Mouse (Mus musculus) MEL-GATA-1-ER (cell line): ENCODE data around the gene Safb.
"Not testable (repeated sequence)": the region's sequence is repeated elsewhere in the genome, so short reads cannot be mapped to it uniquely, and the experiment has no call there.

ENCODE experiments used
- DNase-seq: peaks from one replicate; pipeline ENCODE4 v3.0.0-alpha.2; 2012; ENCODE audit warnings: low read depth; ENCODE audit errors: extremely low read depth

The Safb gene

GRCm38 (mm10) chr17:56609452-56610171, 25.0 kb downstream of the Safb start, which contains the start of gene 2410015M20Rik:
TSS of gene 2410015M20Rik (minus strand) at chr17:56609771.
- DNase-seq: peak; percentile 97

- DNase-seq: no peak
Observed at GRCm38 (mm10) chr17:56611323-56611722, 26.7 kb downstream of the Safb start.

DNA sequence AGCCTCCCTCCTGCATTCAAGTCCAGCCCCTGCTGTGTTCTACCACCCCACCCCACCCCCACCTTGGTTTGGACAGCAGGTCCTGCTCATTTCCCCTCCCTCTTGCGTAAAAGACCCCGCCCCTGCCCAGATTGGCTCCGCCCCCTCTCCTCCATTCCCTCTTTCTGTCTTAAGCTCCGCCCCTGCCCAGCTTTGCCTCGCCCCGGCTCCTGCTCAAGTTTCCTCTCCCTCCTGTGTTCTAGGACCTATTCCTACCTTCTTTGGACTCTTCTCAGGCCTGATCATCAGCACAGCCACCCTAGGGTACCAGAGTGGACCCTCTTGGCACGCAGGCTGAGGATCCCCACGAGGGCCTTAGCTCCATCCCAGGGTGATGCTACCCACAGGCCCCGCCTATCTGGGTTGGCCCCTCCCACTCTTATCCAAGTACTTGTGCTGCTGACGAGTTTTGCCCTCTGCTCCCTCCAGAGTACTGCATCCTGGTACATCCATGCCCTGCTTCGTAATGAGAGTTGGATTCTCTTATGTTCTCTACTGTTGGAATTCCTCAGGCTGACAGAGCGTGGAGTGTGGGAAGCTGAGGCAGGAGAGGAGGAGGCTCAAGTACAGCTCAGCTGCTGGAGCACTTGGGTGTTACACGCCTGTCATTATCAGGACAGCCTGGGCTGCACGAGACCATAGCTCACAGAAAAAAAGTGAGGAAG, 27.4 kb downstream of the Safb start:
- peak; percentile 84 for DNase-seq

- DNase-seq: not testable (repeated sequence)
Observed at GRCm38 (mm10) chr17:56612565-56612939, 27.9 kb downstream of the Safb start.

- peak; percentile 77 for DNase-seq
Observed at GRCm38 (mm10) chr17:56613236-56613844, 28.7 kb downstream of the Safb start, which contains the start of gene Rpl36. TSS of gene Rpl36 (plus strand) at chr17:56613416.

DNA sequence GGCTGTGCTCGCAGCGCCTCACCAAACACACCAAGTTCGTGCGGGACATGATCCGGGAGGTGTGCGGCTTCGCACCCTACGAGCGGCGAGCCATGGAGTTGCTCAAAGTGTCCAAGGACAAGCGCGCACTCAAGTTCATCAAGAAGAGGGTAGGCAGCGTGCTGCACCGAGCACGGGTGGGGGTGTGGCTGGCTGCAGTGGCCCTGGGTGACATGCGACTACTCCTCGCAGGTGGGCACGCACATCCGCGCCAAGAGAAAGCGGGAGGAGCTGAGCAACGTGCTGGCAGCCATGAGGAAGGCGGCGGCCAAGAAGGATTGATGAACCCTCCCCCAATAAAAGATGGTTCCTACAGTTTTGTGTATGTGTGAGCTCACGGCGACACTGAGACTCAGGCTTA, 29.3 kb downstream of the Safb start:
- DNase-seq: not testable (repeated sequence)

- no peak for DNase-seq
Observed at GRCm38 (mm10) chr17:56614391-56615135, 29.9 kb downstream of the Safb start.

DNA sequence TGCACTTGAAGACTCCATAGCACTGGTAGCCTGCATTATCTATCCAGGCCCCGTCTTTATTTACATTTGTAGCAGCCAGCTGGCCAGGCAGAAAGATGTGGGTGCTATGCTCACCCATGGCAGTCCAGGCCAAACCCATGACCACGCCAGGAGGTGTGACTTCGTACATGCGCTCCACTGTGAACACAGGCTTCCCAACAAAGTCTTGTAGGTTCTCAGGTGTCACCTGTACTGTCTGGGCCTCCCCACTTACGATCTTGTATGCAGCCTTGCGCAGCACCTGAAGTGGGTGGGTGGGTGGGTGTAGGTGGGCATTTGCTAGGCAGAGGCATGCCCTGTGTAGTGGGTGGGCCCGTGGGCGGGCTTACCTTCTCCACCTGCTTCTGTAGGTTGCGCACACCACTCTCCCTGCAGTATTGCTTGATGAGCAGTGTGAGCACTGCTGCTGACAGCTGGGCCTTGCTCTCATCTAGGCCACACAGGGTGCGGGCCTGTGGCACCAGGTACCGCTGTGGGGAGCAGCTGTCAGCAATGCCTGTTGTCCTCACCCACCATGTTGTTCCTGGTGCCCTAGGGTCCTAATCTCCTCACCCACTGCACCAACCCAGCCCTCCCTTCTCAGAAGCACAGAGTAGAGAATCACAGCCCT, 30.6 kb downstream of the Safb start:
- no peak for DNase-seq

DNA sequence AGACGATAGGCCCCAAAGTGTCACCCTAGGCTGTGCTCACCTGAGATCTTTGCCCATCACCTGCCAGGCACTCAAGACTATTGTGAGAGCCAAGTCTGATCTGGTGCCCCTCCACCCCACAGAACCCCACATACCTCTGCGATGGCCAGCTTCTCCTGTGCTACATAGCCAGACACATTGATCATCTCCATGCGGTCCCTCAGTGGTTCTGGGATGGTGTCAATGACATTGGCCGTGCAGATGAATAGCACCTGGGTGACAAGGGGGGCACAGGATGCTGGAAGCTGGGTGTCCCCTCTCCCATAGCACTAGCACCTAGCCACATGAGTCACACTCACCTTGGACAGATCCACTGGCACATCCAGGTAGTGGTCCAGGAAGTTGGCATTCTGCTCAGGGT, 31.2 kb downstream of the Safb start:
- DNase-seq: no peak

DNA sequence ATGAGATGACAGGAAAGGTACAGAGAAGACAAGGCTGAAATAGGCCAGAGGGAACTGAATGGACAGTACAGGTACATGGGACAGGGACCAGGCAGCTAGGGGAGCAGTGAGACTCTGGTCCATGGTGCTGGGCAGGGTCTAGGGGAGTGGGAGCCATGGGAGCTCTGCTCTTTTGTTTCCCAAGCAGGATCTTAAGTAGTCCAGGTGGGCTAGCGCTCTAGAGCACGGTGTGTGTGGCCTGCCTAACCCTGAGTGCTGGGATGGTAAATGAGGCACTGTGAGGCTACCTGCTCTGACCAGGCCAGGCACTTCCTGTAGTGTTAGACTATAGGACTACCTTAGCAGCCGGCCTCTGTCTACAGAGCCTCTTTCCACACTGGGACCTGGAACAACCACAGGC, 32.1 kb downstream of the Safb start:
- no peak for DNase-seq

DNA sequence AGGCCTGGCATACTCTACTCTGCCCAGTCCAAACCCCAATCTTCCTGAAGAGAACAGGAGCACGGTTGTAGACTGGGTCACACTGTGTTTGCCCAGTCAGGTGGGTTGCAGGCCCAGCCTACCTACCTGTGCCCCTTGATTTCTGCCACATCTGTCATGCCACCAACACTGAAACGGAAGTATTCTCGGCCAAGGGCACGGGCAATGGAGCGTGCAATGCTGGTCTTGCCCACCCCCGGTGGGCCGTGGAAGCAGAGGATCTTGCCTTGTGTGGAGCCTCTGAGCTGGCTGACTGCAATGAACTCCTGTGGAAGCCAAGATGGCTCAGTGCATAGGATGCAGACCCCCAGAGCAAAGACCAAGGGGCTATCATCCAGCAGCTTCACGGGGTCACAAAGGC, 33.0 kb downstream of the Safb start:
- no peak for DNase-seq

- DNase-seq: no peak
Observed at GRCm38 (mm10) chr17:56625495-56625894, 40.9 kb downstream of the Safb start.

DNA sequence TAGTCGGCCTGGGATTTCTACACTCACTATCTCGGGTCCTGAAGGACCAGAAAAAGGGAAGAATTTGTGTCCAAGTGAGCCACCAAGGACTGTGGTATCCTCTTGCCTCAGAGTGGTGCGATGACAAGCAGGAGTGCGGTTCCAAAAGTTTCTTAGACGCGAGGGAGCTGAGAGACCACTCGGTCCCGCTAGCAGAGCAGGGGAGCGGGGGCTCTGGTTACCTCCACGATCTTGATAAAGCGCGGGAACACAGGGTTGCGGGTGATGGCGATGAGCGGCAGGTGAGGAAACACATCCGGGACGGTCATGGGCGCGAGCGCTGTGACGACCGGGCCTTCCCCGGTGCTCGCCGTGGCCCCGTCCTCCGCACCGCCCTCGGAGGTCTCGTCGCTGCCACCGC, 41.6 kb downstream of the Safb start:
- DNase-seq: no peak

DNA sequence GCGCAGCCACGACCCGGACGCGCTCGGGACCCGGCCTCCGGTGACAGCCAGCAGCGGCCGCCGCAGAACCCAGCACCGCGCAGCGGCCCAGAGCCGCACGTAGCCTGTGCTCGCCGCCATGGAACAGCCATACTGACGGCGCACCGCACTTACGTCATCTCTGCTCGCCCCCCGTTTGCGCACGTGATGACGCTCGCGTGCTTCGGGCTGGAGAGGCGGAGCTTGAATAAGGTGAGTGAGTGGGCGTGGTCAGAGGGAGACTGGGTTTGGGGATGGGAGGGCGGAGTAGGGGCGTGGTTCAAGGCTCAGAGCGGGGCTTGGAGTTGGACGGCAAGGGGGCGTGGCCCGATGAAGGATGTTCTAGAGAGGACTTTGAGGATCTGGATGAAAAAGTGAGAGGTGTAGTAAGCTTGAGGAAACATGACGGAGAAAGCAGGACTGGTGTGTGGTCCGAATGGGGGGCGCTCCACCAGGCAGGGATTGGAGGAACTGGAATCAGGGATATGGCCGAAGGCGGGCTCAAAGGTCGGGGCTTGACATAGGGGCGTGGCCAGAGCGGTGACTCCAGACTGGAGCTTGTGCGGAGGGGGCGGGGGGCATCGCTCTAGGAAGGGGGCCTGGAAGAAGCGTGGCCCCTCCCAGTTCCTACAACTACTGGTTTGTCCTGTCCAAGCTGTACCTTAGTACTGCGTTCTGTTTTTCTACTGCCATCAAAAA, 42.3 kb downstream of the Safb start, which contains the start of gene Lonp1:
Gene Lonp1, minus strand, starts transcription at position 134 of the 717 bp plus-strand sequence.
- peak; percentile 92 for DNase-seq

GRCm38 (mm10) chr17:56627530-56628277, 43.1 kb downstream of the Safb start, which contains the start of gene Catsperd:
TSS of gene Catsperd (plus strand) at chr17:56628143.
- DNase-seq: no peak

DNA sequence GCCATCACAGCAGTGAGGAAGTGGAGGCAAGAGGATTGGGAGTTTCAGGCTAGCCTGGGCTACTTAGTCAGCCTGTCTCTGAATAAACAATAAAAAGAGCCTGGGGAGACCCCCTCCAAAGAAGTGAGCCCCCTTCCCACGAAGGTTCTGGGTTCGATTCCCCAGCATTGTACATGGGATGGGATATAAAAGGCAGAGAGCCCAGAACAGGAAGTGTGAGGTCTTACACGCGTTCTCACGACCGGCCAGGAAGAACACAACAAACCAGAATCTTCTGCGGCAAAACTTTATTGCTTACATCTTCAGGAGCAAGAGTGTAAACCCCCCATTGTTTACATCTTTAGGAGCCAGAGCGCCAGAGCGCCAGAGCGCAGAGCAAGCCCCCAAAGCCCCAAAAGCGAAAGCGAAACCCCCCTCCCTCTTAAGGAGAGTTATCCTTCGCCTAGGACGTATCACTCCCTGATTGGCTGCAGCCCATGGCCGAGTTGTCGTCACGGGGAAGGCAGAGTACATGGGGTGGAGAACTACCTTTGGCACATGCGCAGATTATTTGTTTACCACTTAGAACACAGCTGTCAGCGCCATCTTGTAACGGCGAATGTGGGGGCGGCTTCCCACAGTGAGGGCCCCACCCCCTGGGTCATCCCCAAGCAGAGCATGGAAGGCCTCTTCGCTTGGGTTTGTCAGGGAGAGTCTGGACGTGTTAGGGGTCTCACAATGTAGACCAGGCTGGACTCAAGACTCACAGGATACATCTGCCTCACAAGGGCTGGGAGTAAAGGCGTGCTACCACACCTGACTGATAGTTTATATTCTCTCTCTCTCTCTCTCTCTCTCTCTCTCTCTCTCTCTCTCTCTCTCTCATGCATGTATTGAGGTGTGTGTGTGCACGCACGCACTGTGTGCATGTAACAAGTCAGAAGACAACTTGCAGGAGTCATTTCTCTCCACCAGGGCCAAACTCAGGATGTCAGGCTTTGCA, 45.5 kb downstream of the Safb start:
- not testable (repeated sequence) for DNase-seq

DNA sequence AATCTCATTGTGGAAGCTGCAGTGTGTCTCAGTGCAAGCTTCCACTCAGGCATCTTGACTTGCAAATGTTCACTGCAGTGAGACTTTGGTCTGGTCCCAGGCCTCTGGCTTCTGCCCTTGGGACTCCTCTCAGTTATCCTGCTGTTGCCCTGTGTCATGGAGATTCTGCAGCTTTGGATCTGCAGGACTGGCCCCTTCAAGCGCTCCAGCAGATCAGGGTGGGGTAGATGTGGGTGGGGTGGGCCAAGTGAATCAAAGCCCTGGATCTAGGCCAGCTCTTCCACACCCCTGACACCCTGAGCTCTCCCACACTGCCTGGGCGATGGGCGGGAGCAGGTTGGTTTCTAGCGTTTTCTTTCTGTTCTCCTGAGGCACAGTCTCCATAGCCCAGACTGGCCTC, 47.2 kb downstream of the Safb start:
- DNase-seq: no peak

DNA sequence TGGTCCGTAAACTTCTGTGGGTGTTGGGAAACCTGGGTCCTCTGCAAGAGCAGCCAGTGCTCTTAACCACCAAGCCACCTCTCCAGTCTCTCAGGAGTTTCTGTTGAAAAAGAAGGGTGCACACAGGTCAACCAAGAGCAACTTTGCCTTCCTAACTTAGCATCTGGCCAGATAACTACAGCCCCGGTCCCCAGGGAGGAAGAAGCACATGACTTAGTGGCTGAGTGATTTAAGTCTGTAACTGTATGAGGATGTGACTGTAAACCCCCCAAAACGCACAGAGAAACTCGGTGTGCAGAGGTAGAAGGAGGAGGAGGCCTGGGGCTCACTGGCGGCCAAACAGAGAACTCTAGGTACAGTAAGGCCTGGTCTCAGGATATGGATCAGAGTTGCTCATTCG, 49.4 kb downstream of the Safb start:
- no peak for DNase-seq
